Mouse (Mus musculus): ENCODE results near the gene Pomgnt1. TPM values are rescaled to one million over a fixed set of nuclear protein-coding genes. Genes with fewer than 3 reads are reported as not detected.

Gene Pomgnt1
- polyA plus RNA-seq (2014; fragmentation: Nextera tagmentation; extraction: Ambion mirVana) = 66.3 and 66.4 TPM in 2 replicates

DNA sequence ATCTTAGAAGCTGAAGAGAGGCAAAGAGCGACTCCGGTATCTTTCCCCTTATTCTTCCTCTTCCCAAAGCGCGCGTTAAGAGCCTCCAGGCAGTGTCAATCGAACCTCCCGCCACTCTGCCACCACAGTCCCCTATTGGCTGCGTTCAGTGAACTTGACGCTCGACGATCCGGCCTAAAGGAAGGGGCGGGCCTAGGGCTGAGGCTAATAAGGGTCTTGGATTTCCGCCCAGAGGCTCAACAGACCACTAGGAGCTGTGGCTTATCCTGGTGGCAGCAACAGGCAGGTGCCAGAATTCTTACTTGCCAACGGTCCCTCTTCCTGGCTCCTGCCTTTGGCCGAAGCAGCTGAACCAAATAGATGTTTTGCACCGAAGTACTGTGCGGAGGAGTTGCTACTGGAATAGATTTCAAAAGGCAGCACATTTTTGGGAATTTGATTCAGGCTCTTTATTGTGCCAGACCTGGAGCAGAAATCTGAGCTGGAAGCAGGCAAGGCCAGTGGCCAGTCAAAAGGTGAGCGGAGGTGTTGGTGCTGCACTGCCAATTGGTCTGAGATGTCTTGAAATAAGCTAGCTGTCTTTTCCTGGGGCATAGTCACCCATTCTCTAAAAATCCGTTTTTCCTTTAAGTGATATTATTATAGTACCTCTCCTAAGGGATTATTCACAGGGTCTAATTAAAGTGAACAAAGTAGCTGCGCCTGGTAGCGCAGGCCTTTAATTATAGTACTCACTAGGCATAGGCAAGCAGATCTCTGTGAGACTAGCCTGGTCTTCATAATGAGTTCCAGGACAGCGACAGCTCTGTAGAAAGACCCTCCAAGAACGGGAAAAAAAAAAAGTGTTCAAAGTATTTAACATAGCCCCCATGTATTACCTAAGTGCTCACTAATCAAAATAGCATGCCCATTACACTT is at the start of gene Pomgnt1, which contains the start of gene Rad54l:
Gene Pomgnt1 (plus strand): TSS at position 239 of the 918 bp plus-strand sequence.
Gene Rad54l (minus strand): TSS at position 89 of the 918 bp plus-strand sequence.
- ATAC-seq (ENCODE audit: insufficient number of reproducible peaks, insufficient read depth, low FRiP score, low read depth) = peak; percentile 90
- no peaks in the 10 kb centered on the region for H3K27me3 ChIP-seq (ENCODE audit: control insufficient read depth, insufficient read depth, low read length)
- H3K27ac ChIP-seq (replicated peaks in 1 of 2; ENCODE audit: control insufficient read depth in 1 of 2, insufficient read depth in 1 of 2, low read depth in 2 of 2, low read length in 2 of 2) = peak within 1 kb of the TSS; percentile 51 to 79
- peak within 1 kb of the TSS; percentile 50 to 56 for H3K4me3 ChIP-seq (ENCODE audit: control insufficient read depth in 1 of 2, insufficient read depth in 1 of 2, low read depth in 1 of 2, low read length in 2 of 2)
- 4% methylated on average over 24 of the region's 24 CpGs for WGBS
- 0 out of 2 replicates have a peak, but pooled peaks cover 5% of the 10 kb centered on the region for H3K36me3 ChIP-seq (ENCODE audit: control insufficient read depth, insufficient read depth, low read length)
- peaks cover 2 to 19% of the 10 kb centered on the region in 2 experiments; a peak in 3 of 4 replicates for H3K4me1 ChIP-seq (ENCODE audit: control insufficient read depth in 2 of 2, insufficient read depth in 2 of 2, low read length in 2 of 2)
- peak within 1 kb of the TSS; percentile 76 for H3K9ac ChIP-seq (ENCODE audit: low read length)
- H3K9me3 ChIP-seq (ENCODE audit: control insufficient read depth, low read length) = no peaks in the 10 kb centered on the region
- H3K4me2 ChIP-seq (ENCODE audit: low read length) = peak within 1 kb of the TSS; percentile 81

DNA sequence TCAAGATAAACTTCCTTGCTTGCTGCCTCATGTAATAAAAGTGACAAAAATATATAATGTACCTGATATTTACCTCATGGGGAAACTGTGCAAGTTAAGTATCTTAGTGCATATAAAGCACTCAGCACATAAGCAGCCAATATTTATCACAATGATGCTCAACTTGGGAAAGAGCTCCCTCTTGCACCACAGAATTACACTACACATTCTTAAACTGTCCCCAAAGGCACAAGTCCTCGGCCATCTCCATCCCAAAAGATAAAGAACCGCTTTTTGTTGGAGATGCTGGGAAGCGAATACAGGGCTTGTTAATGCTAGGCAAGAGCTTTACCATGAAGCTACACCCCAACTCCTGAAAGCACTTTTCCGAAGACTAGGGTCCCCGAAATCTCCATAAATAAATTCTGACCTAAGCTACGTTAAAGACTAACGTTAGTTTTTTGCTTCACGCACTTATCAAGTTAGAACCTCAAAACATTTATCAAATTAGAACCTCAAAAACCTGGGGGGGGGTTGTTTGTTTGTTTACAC is 49.4 kb upstream of the Pomgnt1 start:
- Histone ChIP-seq H3K27me3 (ENCODE audit: control insufficient read depth, insufficient read depth, low read length) (no peaks in the 10 kb centered on the region), H3K9me3 (ENCODE audit: control insufficient read depth, low read length) (no peaks in the 10 kb centered on the region), H3K4me1 (ENCODE audit: control insufficient read depth in 2 of 2, insufficient read depth in 2 of 2, low read length in 2 of 2) (peaks cover 12 to 38% of the 10 kb centered on the region in 2 experiments), H3K4me2 (ENCODE audit: low read length) (peak overlapping the region; percentile 77), H3K36me3 (ENCODE audit: control insufficient read depth, insufficient read depth, low read length) (peaks cover 19% of the 10 kb centered on the region), H3K9ac (ENCODE audit: low read length) (peak overlapping the region; percentile 95), H3K27ac (replicated peaks in 1 of 2; ENCODE audit: control insufficient read depth in 1 of 2, insufficient read depth in 1 of 2, low read depth in 2 of 2, low read length in 2 of 2) (peak overlapping the region; percentile 97 to 99), H3K4me3 (ENCODE audit: control insufficient read depth in 1 of 2, insufficient read depth in 1 of 2, low read depth in 1 of 2, low read length in 2 of 2) (peak overlapping the region; percentile 75 to 96)
- ATAC-seq (ENCODE audit: insufficient number of reproducible peaks, insufficient read depth, low FRiP score, low read depth) = no peak
- 1% methylated on average over 8 of the region's 8 CpGs for WGBS

DNA sequence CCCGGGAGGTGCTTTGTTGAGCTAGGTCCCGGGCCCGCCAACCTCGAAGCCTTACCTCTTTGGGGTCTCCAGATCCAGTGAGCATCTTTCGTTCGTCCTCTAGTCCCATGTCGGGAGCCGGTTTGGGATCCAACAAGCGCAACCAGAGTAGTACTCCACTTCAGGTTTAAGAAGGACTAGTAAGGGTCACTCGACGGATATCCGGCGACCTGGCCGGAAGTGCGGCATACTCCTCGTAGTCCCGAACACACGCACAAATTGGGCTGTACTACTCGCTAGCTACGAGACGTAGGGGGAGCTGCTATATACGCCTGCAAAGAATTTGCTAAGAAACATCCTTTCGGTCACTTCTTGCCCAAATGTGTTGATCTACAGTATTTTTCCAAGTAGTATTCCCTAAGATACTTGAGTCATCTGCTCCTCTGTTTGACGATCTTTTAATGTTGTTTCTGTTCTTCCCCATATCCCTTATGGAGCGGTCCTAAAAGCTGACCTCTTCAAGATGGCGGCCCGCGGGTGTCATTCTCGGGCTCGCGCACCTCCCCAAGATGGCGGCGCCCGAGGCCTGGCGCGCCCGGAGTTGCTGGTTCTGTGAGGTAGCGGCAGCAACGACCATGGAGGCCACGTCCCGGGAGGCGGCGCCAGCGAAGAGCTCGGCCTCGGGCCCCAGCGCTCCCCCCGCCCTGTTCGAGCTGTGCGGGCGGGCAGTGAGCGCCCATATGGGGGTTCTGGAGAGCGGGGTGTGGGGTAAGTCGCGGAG is 48.6 kb upstream of the Pomgnt1 start, which contains the start of the genes Uqcrh and Lrrc41:
Gene Uqcrh (minus strand): TSS at position 211 of the 760 bp plus-strand sequence.
Gene Lrrc41 (plus strand): TSS at position 409 of the 760 bp plus-strand sequence.
- Histone ChIP-seq H3K9me3 (ENCODE audit: control insufficient read depth, low read length) (no peaks in the 10 kb centered on the region), H3K36me3 (ENCODE audit: control insufficient read depth, insufficient read depth, low read length) (peaks cover 19% of the 10 kb centered on the region), H3K9ac (ENCODE audit: low read length) (peak within 1 kb of the TSS; percentile 95), H3K4me2 (ENCODE audit: low read length) (peak within 1 kb of the TSS; percentile 77), H3K27me3 (ENCODE audit: control insufficient read depth, insufficient read depth, low read length) (no peaks in the 10 kb centered on the region), H3K27ac (replicated peaks in 1 of 2; ENCODE audit: control insufficient read depth in 1 of 2, insufficient read depth in 1 of 2, low read depth in 2 of 2, low read length in 2 of 2) (peak within 1 kb of the TSS; percentile 97 to 99), H3K4me1 (ENCODE audit: control insufficient read depth in 2 of 2, insufficient read depth in 2 of 2, low read length in 2 of 2) (peaks cover 12 to 38% of the 10 kb centered on the region in 2 experiments), H3K4me3 (ENCODE audit: control insufficient read depth in 1 of 2, insufficient read depth in 1 of 2, low read depth in 1 of 2, low read length in 2 of 2) (peak within 1 kb of the TSS; percentile 75 to 96)
- under 1% methylated on average over 55 of the region's 55 CpGs for WGBS
- peak; percentile 89 for ATAC-seq (ENCODE audit: insufficient number of reproducible peaks, insufficient read depth, low FRiP score, low read depth)

DNA sequence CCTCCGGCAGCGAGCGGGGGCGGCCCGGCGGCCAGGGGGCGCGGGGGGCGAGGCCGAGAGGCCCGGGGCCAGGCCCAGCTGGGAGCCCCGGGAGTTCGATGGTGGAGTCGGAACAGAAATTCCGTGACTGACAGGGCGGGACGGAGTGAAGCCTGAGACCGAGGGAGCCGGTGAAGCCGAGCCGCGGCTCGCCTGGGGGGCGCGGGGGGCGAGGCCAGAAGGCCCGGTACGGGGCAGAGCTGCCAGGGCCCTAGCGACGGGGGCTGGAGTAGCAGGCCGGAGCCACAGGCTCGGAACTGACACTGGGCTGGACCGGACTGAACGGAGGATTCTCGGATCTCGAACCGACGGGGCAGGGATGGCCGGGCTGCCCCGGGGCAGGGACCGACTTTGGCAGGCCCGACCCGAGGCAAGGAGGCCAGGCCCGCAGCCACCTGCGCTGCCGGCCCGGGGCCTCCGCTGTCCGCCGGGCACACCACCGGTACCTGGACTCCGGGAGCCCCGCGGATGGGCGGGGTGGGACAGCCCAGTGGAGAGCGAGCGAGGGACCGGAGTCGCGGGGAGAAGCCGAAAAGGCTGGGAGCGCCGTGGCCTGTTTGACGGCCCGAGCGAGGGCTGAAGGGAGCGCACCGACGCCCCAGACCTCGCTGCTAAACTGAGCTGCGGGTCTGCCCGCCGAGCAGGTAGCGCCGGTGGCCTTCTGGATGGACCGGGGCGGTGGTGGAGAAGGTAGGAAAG is 47.8 kb upstream of the Pomgnt1 start:
- Histone ChIP-seq H3K4me1 (ENCODE audit: control insufficient read depth in 2 of 2, insufficient read depth in 2 of 2, low read length in 2 of 2) (peaks cover 12 to 38% of the 10 kb centered on the region in 2 experiments), H3K9ac (ENCODE audit: low read length) (peak overlapping the region; percentile 95), H3K27ac (replicated peaks in 1 of 2; ENCODE audit: control insufficient read depth in 1 of 2, insufficient read depth in 1 of 2, low read depth in 2 of 2, low read length in 2 of 2) (peak overlapping the region; percentile 91 to 99), H3K36me3 (ENCODE audit: control insufficient read depth, insufficient read depth, low read length) (peaks cover 21% of the 10 kb centered on the region), H3K27me3 (ENCODE audit: control insufficient read depth, insufficient read depth, low read length) (no peaks in the 10 kb centered on the region), H3K4me3 (ENCODE audit: control insufficient read depth in 1 of 2, insufficient read depth in 1 of 2, low read depth in 1 of 2, low read length in 2 of 2) (peak overlapping the region; percentile 75), H3K9me3 (ENCODE audit: control insufficient read depth, low read length) (no peaks in the 10 kb centered on the region), H3K4me2 (ENCODE audit: low read length) (peak overlapping the region; percentile 77)
- under 1% methylated on average over 71 of the region's 77 CpGs for WGBS
- ATAC-seq (ENCODE audit: insufficient number of reproducible peaks, insufficient read depth, low FRiP score, low read depth) = peak; percentile 65

DNA sequence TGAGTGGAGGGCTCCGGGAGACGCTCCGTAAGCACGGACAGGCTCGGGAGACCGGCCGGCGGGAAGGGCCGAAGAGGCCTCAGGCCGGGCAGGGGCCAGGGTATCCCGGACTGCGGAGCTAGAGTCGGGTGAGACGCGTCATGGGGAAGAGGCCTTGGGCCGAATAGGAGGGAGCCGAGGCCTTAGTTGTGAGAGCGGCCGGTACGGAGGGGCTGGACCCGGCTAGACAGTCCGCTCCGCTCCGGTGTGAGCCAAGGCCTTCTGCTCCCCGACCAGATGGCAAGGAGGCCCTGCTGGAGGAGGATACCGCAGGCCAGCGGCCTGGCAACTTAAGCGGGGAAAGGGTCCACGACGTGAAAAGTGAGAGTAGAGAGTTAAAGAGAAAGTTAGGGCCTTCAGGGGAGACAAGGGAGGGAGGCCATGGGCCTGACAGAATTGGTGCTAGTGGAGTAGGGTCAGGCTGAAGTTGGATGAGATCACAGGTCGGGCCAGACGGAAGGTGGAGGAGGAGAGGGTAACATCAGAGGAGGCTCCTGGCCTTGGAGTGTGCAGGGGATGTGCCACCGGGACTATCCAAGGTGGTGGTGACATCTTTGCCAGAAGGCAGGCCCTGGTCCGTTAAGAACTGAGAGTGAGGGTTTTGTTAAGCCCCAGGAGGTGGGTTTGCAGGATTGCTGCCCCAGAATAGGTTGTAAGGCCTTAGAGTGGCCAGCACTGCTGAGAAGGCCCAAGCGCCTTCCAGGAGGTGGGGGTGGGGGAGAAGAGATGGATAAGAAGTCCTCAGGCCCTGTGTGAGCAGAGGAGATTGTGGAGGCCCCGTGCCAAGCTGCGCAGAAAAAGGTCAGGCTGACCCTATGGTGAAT is 47.0 kb upstream of the Pomgnt1 start:
- under 1% methylated on average over 37 of the region's 37 CpGs for WGBS
- Histone ChIP-seq H3K9me3 (ENCODE audit: control insufficient read depth, low read length) (no peaks in the 10 kb centered on the region), H3K4me2 (ENCODE audit: low read length) (peak overlapping the region; percentile 77), H3K9ac (ENCODE audit: low read length) (peak overlapping the region; percentile 95), H3K27ac (replicated peaks in 1 of 2; ENCODE audit: control insufficient read depth in 1 of 2, insufficient read depth in 1 of 2, low read depth in 2 of 2, low read length in 2 of 2) (peak overlapping the region; percentile 91 to 99), H3K4me3 (ENCODE audit: control insufficient read depth in 1 of 2, insufficient read depth in 1 of 2, low read depth in 1 of 2, low read length in 2 of 2) (peak overlapping the region; percentile 75), H3K27me3 (ENCODE audit: control insufficient read depth, insufficient read depth, low read length) (no peaks in the 10 kb centered on the region), H3K36me3 (ENCODE audit: control insufficient read depth, insufficient read depth, low read length) (peaks cover 29% of the 10 kb centered on the region), H3K4me1 (ENCODE audit: control insufficient read depth in 2 of 2, insufficient read depth in 2 of 2, low read length in 2 of 2) (peaks cover 12 to 38% of the 10 kb centered on the region in 2 experiments)
- ATAC-seq (ENCODE audit: insufficient number of reproducible peaks, insufficient read depth, low FRiP score, low read depth) = peak; percentile 22; the same call in 1 of the 2 replicates

DNA sequence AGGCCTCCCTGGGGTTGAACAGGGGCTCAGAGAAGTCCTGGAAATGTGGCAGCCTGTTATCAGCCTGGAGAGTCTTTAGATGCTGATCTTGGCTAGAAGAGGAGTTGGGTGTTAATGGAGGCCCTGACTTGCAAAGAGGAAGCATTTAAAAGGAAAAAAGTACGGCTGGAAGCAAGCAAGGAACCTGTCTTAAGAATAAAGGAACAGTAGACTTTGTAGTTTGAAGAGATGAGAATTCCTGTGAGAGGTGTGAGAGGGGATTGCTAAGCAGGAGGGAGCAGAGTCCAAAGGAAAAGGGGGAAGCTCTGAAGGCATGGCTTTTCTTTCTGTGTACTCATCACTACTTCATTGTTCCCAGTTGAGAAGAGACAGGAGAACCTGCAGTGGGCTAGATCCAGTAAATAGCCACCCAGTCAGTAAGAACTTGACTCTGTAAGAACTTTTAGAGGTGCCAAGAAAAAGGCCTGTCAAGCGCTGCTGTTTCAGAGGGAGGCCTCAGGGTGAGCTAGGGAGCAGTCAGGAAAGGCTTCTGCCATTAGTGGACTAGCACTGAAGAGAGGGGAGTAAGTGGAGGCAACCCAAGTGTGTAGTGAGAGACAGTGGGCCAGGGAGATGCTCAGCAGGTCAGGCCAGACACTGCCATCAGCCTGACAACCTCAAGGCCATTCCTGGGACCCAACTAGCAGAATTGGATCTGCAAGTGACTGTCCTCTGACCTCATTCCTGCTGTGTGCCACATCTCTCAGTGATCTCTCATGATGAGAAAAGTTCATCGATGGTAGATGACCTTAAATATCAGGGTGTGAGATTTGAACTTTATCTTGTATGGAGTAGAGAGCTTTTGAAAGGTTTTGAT is 46.2 kb upstream of the Pomgnt1 start:
- H3K27me3 ChIP-seq (ENCODE audit: control insufficient read depth, insufficient read depth, low read length) = no peaks in the 10 kb centered on the region
- peak overlapping the region; percentile 95 for H3K9ac ChIP-seq (ENCODE audit: low read length)
- peaks cover 12 to 32% of the 10 kb centered on the region in 2 experiments for H3K4me1 ChIP-seq (ENCODE audit: control insufficient read depth in 2 of 2, insufficient read depth in 2 of 2, low read length in 2 of 2)
- H3K27ac ChIP-seq (replicated peaks in 1 of 2; ENCODE audit: control insufficient read depth in 1 of 2, insufficient read depth in 1 of 2, low read depth in 2 of 2, low read length in 2 of 2) = peak overlapping the region; percentile 91 to 99
- peaks cover 34% of the 10 kb centered on the region for H3K36me3 ChIP-seq (ENCODE audit: control insufficient read depth, insufficient read depth, low read length)
- no peaks in the 10 kb centered on the region for H3K9me3 ChIP-seq (ENCODE audit: control insufficient read depth, low read length)
- H3K4me3 ChIP-seq (ENCODE audit: control insufficient read depth in 1 of 2, insufficient read depth in 1 of 2, low read depth in 1 of 2, low read length in 2 of 2) = peak overlapping the region; percentile 75
- WGBS = 32% methylated on average over 3 of the region's 3 CpGs
- no peak for ATAC-seq (ENCODE audit: insufficient number of reproducible peaks, insufficient read depth, low FRiP score, low read depth)
- peak overlapping the region; percentile 77 for H3K4me2 ChIP-seq (ENCODE audit: low read length)
